Mouse (Mus musculus): Measurements from ENCODE around the gene Mrpl23.

The Mrpl23 gene

DNA sequence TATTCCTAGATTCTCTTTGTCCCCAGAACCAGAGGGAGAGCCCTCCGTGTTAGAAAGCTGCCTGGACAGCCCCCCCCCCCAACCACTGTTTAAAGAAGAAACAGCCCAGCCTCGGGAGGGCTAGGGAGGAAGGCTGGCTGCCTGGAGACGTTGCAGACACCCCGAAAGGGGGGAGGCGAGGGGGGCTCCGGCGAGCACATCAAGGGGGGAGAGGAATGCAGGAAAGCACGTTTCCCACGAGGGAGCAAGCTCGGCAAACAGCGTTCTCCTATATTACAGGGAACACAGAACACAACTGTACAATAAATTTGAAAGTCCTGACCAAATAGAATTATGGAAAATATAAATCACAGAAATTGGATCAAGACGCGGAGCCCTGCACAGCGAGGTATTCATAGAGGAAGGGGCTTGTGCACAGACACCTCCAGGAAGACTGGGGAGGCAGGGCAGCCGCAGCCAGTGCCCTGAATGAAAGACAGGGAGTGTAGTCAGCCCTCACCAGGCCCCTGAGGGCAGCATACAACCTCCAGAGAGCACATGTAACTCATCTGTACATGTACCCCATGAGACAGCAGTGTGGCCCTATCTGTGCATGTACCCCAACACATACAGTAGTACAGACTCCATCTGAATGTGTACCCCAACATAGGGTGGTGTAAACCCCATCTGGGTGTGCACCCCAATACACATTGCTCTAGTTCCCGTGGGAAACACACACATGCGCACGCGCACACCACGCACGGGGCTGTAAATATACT lies 16.1 kb upstream of the Mrpl23 start:
- in situ Hi-C loops (cut with MboI; ENCODE audit: unreplicated experiment in 2 of 2): loop anchor here in 1 of 2 experiments (25.0 kb wide), 1 partner anchor 546 kb away; the partner anchor contains the start of genes Cd81 and Tssc4

DNA sequence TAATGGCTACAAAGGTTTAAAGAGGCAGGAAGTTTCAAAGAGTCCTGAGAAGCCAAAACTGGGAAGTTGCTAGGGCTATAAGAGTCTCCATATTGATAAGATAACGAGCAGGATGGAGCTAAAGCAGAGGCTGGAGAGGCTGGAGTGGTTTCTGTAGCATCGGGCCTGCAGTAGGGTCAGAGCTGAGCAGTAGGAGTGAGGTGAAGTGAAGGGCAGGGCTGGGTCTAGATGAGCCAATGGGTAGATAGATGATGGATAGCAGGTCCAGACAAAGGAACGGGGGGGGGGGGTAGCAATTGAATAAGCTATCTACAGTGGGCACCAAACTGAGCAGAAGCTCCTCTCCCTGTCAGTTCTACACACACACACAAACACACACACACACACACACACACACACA lies 15.0 kb upstream of the Mrpl23 start:
- in situ Hi-C loops (cut with MboI; ENCODE audit: unreplicated experiment in 2 of 2): loop anchor here in 1 of 2 experiments (25.0 kb wide), 1 partner anchor 545 kb away; the partner anchor contains the start of genes Cd81 and Tssc4

DNA sequence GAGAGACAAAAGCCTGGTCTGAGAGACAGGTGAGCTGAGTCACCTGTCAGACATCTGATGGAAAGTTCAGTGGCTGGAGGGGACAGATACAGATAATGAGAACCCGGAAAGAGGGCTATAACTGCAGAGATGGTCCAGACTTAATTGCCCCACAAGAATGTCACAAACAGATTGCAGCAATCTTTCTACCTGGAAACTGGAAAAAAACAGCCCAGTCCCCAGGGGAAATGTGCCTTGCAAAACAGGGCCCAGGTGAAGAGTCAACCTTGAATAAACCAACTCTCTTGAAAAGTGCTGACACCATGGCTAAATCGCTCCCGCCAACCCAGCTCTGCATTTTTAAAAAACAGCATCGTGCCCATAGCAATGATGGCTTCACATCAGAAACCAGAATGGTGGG lies 12.2 kb upstream of the Mrpl23 start:
- in situ Hi-C loops (cut with MboI; ENCODE audit: unreplicated experiment in 2 of 2): loop anchor here in 1 of 2 experiments (25.0 kb wide), 1 partner anchor 542 kb away; the partner anchor contains the start of genes Cd81 and Tssc4

DNA sequence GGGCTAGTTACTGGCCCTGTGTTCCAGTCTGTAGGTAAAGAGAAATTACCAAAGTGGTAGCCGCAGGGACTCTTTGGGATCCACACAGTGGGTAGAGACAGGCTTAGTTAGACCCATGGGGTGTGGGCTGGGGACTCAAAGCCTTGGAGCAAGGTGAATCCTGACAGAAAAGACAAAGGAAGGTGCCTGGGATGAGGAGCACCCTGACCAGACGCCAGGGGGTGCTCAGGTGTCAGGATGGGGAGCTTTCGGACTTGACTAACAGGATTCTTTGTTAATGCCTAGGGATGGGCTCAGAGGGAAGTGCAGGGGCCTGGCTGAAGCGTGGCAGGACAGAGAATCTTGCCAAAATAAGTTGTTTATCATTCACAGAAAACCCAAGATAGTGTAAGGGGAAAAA lies 10.1 kb upstream of the Mrpl23 start:
- in situ Hi-C loops (cut with MboI; ENCODE audit: unreplicated experiment in 2 of 2): loop anchor here in 1 of 2 experiments (25.0 kb wide), 1 partner anchor 540 kb away; the partner anchor contains the start of genes Cd81 and Tssc4

DNA sequence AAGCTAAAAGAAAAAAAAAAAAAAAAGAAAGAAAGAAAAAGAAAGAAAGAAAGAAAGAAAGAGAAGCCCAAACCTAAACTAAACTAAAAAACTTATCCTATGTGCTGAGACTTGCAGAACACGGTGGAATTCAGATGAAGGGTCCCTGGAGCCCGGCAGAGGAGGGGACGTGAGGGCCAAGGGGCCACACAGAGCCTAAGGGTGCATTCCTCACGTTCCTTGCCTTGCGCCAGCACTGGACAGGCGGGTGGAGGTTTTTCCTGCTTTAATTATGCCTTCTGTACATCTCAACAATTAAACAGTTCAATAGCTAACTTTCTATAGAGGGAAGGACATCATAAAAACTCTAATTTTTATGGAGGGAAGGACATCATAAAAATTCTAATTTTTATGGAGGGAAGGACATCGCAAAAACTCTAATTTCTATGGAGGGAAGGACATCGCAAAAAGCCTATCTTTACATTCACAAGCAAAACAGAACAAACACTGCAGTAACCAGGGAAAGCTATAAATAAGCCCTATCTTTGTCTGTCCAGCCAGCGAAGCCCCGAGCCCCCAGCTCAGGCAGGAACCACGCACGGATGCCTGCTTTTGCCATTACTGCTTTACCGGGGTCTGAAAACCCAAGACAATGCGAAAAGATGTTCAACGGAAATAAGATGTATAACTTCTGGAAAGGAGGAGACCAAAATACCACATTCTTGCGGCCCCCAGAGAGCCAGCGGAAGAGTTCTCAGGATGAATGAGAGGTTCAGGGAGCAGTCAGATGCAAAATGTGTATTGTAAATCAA lies 9.1 kb upstream of the Mrpl23 start:
- in situ Hi-C loops (cut with MboI; ENCODE audit: unreplicated experiment in 2 of 2): loop anchor here in 1 of 2 experiments (25.0 kb wide), 1 partner anchor 539 kb away; the partner anchor contains the start of genes Cd81 and Tssc4

DNA sequence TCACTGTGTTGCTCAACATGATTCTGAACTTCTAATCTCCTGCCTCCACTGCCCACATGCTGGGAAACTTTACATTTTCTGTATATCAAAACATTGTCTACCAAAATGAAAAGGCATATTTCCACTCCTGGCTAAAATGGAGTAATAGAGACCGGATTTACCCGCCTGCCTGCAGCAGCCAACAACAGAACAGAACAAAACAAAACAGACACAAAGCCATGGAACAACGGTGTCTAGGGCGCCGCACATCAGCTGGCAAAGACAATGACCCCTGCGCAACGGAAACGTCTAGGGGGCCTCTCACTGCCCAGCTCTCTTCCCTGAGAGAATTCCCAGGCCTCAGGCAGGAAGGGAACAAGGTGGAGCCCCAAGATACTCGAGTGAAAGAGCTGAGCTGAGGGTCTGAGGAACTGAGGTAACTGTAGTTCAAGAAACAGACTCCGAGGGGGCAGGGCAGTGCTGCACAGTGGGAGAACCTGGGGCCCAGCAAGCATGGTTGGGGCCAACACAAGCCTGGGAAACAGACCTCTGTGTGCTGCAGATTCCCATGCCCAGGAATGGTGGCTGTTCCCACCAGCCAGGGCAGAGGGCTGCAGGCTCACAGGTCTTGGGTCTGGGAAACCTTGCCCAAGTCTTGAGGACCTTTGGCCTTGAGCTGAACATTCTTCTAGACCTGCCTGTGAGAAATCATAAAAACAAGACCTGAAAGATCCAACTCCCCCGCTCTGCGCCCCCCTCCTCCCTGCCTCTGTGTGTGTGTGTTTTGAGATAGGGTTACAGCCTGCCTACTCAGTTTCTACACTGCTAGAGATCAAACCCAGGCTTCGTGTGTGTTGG lies 6.9 kb upstream of the Mrpl23 start:
- in situ Hi-C loops (cut with MboI; ENCODE audit: unreplicated experiment in 2 of 2): no loop called here

DNA sequence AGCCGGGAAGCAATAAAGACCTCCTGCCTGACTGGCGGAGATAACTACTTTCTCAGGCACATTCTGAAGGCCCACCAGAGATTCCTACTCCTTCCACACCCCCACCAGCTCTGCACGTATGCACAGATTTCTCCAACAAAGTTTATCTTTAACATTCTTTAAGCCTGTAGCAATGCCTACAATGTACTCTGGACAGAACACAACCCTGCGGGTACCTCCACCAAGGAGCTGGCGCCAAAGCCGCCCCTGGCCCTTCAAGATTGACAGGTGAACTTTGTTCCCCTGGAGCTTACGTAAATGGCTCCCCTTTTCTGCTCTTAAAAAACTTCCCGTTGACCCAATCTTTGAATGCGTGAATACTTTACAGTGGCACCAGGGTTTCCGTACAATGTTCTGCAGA lies 3.1 kb upstream of the Mrpl23 start:
- in situ Hi-C loops (cut with MboI; ENCODE audit: unreplicated experiment in 2 of 2): no loop called here

DNA sequence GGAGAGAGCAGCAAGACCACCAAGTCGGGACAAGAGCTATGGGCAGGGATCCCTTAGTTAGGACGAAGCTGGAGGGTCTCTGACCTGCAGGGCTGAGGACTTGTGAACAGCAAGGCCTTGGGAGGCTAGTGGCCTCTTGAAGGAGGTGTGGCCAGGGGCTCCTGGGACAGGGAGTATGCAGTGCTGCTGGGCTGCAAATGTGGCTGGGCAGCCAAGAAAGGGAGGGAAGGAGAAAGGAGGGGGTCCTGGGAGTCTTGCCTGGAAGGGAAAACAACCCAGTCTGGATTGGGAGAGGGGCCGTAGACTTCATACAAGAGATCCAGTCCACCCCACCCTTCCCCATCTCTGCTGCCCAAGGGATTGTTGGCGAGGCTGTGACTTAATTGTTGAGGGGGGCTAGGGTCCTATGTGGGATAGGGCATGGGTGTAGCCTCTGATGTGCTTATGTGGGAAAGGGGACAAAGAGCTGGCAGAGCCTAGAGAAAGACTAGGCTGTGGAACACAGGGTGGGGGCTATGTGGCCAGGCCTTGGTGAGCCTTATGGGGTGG lies 439 bp upstream of the Mrpl23 start:
- in situ Hi-C loops (cut with MboI; ENCODE audit: unreplicated experiment in 2 of 2): loop anchor here in 1 of 2 experiments (5.0 kb wide), 1 partner anchor 85 kb away; no protein-coding TSS in a partner anchor

DNA sequence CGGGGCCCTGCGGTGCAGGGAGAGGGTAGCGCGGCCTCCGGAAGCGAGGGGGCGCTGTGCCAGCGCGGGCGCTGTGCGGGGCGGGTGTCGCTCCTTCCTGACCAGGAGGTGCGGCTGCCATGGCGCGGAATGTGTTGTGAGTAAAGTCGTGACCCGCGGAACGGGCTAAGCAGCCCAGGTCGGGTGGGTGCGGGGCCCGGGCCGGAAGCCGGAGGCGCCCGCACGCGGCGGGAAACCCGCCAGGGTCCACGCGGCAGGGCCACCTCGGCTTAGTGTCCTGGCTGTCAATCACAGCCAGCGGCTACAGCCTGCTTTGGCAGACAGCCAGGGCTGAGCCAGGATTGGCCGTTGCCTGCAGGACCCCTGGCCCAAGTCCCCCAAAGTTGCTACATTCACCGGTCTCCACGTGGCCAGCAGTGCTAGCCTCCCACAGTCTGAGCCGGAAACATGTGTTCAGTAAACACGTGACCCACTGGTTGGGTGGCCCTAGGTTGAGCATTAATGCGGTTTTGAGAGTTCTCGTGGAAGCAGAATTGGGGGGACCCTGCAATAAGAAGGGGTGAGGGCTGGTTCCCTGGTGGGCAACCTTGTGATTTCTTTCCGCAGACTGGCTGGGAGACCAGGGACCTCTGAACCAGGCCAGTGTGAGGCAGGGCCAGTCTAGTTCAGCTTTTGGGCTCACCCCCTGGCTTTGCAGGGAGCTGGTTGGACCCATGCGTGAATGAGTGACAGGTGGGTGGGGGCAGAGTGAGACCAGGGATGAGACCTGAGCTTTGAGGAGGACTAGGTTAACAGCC lies 771 bp downstream of the Mrpl23 start:
- in situ Hi-C loops (cut with MboI; ENCODE audit: unreplicated experiment in 2 of 2): loop anchor here in 1 of 2 experiments (5.0 kb wide), 1 partner anchor 86 kb away; no protein-coding TSS in a partner anchor

DNA sequence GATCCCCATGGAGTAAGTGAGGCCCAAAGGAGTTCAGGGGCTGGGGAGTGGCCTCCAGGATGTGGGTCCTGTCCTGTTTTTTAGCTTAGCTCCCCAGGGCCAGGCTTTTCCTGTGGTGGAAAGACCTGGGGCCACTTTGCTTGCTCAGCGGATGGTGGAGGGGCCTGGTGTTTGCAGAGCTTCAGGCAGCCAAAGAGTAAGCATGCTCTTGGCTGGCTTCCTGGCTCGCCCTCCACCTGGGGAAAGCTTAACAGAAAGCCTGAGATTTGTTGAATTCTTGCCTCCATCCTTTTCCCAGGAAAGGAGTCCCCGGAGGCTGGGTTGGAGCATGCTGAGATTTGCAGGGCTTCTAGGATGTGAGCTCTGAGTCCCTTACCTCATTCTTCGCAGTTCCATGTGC lies 2.6 kb downstream of the Mrpl23 start:
- in situ Hi-C loops (cut with MboI; ENCODE audit: unreplicated experiment in 2 of 2): loop anchor here (5.0 kb wide), 2 partner anchors 38 to 93 kb away; partner anchors contain the start of genes Tnni2 (in 1 of the 2) and Tnnt3 (in 1 of the 2)

DNA sequence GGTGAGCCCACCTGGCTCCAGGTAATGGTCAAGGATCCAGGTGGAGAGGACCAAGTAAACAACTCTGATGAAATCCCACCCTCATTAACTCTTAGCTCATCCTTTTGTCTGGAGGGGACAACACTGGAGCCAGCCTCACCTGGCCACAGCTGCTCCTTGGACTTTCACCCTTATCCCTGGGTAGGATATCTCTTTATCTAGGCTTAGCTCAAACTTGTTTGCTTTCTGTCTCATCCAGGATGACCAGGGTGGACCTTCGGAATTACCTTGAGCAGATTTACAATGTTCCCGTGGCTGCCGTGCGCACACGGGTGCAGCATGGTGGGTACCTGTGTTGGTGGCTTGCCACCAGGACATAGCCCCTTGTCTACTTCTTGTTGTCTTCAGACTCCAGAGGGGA lies 3.3 kb downstream of the Mrpl23 start:
- in situ Hi-C loops (cut with MboI; ENCODE audit: unreplicated experiment in 2 of 2): loop anchor here (5.0 kb wide), 2 partner anchors 39 to 94 kb away; partner anchors contain the start of genes Tnni2 (in 1 of the 2) and Tnnt3 (in 1 of the 2)

DNA sequence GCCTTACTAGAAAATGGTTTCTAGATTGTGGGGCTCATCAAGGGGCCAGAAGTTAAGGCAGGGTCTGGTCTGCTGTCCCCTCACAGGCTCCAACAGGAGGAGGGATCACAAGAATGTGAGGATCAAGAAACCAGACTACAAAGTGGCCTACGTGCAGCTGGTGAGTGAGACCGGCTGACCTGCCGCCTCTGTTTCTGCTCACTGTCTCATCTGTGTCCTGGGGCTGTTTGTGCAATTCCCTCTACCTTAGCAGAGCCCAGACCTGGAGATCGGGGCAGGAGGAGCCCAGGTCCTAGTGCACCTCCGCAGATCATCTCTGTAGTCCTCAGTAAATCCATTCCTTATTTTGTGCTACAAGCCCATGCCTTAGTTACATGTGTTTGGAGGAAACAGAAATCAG lies 4.7 kb downstream of the Mrpl23 start:
- in situ Hi-C loops (cut with MboI; ENCODE audit: unreplicated experiment in 2 of 2): loop anchor here (5.0 kb wide), 2 partner anchors 40 to 95 kb away; partner anchors contain the start of genes Tnni2 (in 1 of the 2) and Tnnt3 (in 1 of the 2)

DNA sequence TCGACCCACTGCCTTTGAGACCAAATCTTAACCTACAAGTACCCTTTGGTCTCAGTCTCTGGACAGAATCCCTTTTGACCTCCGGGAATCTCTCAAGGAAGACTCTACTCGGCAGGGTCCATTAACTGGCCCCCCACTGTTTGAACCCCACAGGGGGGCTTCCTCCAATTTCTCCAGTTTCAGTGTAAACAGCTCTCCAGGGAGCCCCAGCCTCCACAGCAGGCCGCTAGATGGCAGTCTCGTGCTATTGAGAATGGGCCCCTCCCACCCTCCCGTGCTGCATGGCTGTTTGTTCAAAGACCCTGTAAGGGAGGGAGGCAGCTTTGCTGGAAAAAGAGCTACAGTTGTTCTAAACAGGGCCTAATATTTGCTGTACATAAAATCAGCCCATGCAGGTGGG lies 5.4 kb downstream of the Mrpl23 start:
- in situ Hi-C loops (cut with MboI; ENCODE audit: unreplicated experiment in 2 of 2): loop anchor here (5.0 kb wide), 2 partner anchors 41 to 96 kb away; partner anchors contain the start of genes Tnni2 (in 1 of the 2) and Tnnt3 (in 1 of the 2)

DNA sequence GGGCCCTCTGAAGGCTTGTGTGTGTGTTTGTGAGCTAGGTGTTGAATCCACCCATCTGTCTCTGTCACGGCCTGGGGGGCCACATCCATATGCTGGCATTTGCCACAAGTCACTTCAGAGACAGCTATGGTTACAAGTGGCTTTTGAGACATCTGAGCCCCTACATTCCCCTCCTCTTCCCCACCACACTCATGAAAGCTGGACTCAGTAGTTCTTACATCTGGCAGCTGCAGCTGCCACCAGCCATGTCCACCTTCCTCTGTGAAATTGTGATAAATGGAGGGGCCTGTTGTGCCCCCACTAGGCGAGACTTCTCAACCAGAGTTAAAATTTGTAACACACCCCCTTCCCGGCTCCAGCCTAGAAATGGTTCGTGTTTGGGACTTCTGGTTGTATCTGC lies 5.8 kb downstream of the Mrpl23 start:
- in situ Hi-C loops (cut with MboI; ENCODE audit: unreplicated experiment in 2 of 2): loop anchor here (5.0 kb wide), 2 partner anchors 41 to 96 kb away; partner anchors contain the start of genes Tnni2 (in 1 of the 2) and Tnnt3 (in 1 of the 2)

DNA sequence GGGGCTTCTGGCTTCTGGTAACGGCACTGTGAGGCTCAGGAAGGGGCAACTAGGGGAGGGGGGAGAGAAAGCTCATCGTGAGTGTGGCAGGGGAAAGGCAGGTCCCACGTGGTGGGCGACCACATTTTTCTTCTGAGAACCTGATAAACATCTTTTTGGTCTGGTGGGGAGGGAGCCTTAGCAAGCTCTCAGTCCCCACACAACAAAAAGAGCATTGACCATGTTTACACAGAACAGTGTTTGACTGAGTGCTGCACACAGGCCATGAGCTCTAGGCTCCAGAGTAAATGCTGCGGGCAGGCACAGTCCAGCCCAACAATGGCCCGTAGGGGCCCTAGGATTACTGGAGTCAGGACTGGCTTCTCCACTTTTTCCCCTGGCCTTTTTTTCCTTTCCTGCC lies 6.3 kb downstream of the Mrpl23 start:
- in situ Hi-C loops (cut with MboI; ENCODE audit: unreplicated experiment in 2 of 2): loop anchor here (5.0 kb wide), 2 partner anchors 41 to 96 kb away; partner anchors contain the start of genes Tnni2 (in 1 of the 2) and Tnnt3 (in 1 of the 2)

DNA sequence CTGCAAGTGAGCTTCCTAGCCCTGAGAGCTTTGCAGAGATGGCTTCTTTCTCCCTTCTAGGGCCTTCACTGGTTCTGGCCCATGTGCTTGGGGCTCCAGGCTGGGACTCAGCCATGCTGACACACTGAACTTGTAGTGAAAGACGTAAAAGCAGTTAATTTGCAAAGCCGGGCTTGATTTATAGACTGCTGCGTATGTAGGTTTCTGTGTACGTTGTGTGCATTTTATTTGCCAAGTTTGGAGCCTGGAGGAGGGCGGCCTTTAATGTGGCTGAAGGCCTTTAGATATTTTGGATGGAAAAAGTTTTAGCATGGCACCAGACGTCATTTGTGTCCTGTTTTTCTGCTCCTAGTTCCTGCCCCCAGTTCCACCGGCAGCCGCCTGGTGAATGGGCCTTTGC lies 7.3 kb downstream of the Mrpl23 start:
- in situ Hi-C loops (cut with MboI; ENCODE audit: unreplicated experiment in 2 of 2): loop anchor here (5.0 kb wide), 3 partner anchors 37 to 98 kb away; partner anchors contain the start of genes Tnni2 (in 1 of the 2) and Tnnt3 (in 1 of the 2)

DNA sequence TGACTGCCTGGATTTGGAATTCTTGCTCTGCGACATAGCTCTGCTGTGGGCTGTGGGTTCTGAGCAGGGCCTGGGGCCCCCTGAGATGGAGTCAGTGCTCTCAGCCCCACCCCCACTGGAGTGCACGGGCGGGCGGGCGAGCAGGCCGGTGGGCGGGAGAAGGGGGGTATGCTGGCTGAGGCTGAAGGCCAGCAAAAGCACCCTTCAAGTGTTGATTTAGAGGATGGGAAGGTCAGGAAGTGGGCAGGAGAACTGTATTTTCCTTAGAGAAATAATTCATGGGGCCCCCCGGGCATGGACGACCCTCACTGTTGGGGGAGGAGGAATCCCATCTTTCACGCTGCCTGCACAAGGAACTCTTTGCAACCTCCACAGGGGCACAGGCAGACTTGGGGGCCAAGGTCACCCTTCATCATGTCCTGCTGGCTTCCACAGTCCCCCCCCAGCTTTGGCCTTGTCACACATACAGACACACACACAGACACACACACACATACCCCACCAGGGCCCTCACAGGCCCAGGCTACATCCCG lies 10.4 kb downstream of the Mrpl23 start:
- in situ Hi-C loops (cut with MboI; ENCODE audit: unreplicated experiment in 2 of 2): loop anchor here in 1 of 2 experiments (5.0 kb wide), 1 partner anchor 34 kb away; no protein-coding TSS in a partner anchor

DNA sequence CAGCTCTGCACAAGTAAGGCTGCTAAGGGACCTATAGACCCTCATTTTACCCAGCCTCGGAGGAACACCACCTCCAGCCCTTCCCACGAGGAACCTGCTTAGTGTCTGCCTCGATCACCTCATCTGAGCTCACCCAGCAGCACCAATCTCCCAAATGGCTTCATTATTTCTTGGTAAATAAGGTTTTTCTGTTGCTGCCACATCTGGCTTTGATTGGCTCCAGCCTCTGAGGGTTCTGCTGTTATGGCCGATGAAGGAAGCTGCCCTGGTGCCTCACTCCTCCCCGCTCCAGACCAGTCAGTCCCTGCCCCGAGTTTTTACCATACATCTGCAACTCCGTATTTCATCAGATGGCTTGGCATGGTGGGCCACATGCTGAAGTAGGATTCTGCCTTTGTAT lies 13.5 kb downstream of the Mrpl23 start:
- in situ Hi-C loops (cut with MboI; ENCODE audit: unreplicated experiment in 2 of 2): no loop called here
